Mouse (Mus musculus): ENCODE measurements around the gene Ptprn2.

Gene Ptprn2

DNA sequence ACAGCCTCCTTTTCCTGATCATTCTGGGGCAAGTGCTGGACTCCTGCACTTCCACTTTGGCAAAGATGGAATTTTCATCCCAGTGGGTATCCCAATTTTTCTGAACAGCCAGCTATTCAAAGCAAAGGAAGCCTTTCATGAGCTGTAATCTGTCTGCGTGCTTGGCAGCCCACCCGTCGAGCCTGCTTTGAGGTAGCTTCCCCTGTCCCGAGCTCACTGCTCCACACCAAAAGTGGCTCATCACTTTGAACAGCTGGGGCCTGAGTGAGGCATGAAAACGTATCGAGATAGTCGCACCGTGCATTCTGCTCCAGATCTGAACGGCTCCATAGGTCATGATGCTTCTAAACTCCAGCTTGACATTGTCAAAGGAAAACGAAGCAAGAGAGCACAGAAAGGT lies 503.6 kb downstream of the Ptprn2 start:
- CTCF ChIA-PET, result no interaction called here

DNA sequence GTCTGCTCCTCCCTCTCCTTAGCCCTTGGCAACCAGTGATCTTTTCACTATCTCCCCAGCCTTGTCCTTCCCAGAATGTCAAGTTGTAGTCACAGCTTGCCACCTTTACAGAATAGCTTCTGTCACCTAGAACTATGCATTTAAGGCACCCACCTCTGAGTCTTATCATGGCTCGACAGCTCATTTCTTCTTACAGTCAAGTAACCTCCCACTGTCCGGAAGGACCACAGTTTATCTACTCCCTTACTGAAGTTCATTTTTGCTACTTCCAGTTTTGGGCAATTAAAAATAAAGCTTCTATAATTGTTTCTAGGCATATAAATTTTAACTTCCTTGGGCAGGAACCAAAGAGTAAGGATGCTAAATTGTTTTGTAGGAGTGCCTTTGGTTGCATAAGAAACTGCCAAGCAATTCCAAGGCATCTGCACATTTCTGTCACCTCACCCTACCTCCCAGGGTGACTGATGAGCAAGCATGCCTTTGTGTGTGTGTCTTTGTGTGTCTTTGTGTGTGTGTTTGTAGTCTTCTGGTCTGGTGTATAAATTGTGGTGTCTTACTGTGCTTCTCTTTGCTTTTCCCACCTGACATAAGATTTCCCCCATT lies 516.1 kb downstream of the Ptprn2 start:
- CTCF ChIA-PET, result no interaction called here

- CTCF ChIA-PET, result no interaction called here
These were observed 531.5 kb downstream of the Ptprn2 start for GRCm38 (mm10) chr12:117016753-117017595.

- CTCF ChIA-PET, result no interaction called here
These were observed 532.4 kb downstream of the Ptprn2 start for GRCm38 (mm10) chr12:117017912-117018311.

- CTCF ChIA-PET, result no interaction called here
These were observed 537.7 kb downstream of the Ptprn2 start for GRCm38 (mm10) chr12:117023235-117023634.

- CTCF ChIA-PET, result no interaction called here
These were observed 539.4 kb downstream of the Ptprn2 start for GRCm38 (mm10) chr12:117024916-117025315.

DNA sequence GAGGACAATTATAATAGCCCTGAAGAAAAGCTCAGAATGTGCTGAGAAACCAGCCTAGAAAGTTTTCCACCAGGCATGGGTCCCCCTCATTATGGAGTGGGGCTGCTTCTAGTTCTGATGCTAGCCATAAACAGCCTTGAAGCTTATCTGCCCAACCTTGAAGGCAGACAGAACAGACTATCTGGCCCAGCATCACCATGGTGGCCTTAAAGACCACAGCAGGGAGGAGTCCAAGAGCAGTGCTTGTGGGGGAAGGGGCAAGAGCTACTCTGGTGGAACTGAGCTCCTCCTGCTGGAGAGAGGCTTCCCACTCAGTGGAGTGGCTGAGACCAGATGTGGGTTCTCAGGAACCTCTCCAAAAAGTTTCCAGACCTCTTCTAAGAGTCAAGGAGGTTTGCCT lies 540.2 kb downstream of the Ptprn2 start:
- CTCF ChIA-PET, result no interaction called here

GRCm38 (mm10) chr12:117027351-117027750 lies 541.8 kb downstream of the Ptprn2 start:
- CTCF ChIA-PET, result no interaction called here

DNA sequence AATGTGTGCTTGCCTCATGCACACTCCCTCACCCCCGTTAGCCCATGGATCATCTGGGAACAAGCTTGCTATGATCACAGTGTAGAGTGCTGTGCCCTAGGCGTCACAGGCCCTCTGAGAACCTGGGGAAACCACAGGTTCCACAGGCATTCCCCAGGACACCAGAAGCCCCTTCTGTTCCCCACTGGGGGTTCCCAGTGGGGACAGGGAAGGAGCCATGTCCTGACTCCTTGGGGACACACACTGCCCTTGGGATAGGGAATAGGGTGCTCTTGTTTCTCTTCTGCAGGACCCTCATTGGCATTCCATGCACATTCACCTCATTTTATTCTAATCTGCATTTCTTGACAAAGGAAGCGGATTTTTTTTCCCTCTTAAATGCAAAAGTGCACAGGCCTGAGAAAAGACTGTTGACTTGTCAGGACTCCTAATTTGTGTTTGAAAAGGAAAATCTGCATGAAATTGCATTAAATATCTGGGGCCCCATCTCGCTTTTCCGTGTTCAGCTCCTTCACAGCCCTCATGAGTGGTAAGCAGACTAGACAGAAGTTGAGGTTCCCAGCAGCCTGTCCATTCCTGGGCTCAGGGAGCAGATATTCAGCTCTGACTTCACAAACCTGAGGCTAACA lies 542.9 kb downstream of the Ptprn2 start:
- CTCF ChIA-PET, result no interaction called here

DNA sequence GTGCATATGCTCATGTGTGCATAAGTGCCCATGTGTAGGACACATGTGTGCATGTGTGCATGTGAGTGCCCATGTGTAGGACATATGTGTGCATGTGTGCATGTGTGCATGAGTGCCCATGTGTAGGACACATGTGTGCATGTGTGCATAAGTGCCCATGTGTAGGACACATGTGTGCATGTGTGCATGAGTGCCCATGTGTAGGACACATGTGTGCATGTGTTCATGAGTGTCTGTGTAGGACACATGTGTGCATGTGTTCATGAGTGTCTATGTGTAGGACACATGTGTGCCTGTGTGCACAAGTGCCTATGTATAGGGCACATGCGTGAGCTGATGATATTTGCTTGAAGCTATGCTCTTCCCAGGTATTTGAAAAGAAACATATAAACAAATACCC lies 547.7 kb downstream of the Ptprn2 start:
- CTCF ChIA-PET, result no interaction called here

DNA sequence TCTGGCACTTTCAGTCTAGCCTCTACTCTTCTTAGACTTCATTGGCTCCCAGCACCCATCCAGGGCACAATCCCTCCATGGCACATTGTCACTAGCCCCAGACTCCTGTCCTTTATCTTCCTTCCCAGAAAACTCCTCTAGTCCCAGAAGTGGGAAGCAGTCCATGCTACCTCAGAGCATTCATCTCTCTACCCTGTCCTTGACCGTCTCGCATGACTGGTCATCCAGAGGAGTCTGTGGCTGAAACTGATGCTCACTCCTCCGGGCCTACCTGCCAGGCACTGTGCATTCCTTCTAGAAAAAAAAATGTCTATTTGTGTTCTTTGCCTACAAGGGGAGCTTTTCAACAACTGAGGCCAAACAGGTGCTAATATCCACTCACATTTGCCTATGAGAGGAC lies 549.0 kb downstream of the Ptprn2 start:
- CTCF ChIA-PET, result no interaction called here

- CTCF ChIA-PET, result no interaction called here
These were observed 549.7 kb downstream of the Ptprn2 start for GRCm38 (mm10) chr12:117035243-117035642.

GRCm38 (mm10) chr12:117039411-117039810 lies 553.9 kb downstream of the Ptprn2 start:
- CTCF ChIA-PET, result no interaction called here

DNA sequence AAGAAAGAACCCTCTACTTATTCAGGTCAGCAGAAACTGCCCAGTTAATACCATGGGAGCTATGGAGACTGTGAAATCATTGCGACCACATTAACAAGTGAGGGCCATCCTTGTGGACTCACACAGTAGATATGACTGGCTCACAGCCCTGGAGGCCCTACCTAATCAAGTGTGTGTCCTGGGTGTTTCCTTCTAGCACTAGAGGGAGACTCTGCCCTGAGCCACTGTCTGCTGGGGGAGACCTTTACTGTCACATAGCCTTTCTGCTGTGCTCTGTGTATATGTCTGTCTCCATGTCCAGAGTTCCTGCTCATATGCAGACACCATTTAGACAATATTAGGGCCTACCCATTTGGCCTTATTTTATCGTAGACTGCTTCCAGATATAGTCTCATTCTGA lies 555.9 kb downstream of the Ptprn2 start:
- CTCF ChIA-PET, result no interaction called here

DNA sequence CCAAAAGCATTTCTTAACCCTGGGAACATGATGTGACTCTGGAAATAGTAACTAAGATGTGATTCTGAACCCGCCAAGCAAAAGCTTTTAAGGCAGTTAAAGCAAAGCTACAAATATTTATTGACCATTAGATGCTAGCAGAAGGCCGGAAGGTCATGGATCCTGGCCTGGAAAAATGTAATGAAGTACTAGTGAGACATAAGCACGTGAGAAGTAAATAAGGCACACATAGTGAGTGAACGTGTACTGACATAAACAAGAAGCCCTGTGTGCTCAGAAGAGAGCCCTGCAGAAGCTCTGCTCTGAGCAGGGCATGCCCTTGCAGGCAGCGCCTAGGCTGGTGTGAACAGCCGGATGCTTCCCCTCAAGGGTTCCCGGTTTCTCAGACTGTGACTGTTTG lies 557.2 kb downstream of the Ptprn2 start:
- CTCF ChIA-PET, result no interaction called here

DNA sequence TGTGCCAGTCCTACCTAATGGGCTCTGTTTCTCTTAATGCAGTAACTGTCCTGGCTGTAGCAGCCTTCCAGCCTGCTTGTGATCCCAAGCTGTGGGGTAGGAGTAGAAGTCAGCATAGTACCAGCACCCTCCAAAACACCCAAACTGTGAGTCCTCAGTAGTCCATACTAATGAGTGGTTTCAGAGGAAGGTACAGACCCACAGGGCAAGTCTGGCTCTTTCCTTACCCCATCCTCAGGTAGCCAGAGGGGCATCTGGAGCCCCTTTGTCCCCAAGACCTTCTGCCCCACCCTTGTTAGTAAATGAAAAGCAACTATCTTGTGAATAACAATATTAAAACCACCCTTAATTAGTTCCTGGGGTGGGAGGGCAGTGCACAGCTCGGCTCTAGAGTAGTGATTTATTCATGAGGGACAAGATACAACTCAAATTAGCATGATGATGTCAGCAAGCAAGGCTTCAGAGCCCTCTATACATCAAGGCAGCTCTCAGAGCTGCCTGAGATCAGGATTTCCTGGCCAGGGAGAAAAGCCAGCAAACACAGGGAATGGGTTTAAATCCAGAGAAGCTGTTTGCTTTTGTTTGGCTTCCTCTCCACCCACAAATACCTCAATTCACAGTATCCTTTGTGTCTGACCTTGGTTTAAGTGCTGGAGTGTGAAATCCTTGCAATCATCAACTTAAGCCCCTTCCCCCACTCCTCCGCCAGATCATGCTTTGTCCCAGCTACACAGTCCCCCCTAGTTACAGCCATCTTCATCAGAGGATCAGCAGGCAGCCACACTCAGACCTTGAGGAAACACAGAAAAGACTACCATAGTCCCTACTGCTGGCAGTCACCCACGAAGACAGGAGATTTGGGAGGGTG lies 562.1 kb downstream of the Ptprn2 start:
- CTCF ChIA-PET, result no interaction called here

DNA sequence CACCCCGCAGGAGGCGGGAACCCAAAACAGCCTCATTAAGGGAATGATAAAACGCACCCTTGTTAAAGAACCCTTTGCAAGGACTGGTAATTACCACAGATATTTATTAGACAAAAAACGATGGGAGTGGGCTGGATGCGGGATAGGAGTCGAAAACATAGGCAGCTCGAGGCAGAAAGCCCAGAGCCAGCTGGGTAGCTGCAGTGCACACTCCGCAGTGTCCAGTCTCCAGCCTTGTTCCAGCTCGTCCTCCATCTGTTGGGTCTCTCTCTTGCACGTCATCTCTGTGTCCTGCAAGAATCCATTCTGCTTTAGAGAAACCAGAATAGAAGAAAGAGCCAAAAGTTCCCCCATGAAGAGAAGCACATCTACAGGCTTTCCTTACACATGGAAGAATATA lies 564.3 kb downstream of the Ptprn2 start:
- CTCF ChIA-PET, result no interaction called here

GRCm38 (mm10) chr12:117053223-117053850 lies 567.8 kb downstream of the Ptprn2 start:
- CTCF ChIA-PET, result no interaction called here

GRCm38 (mm10) chr12:117053851-117054769 lies 568.6 kb downstream of the Ptprn2 start:
- CTCF ChIA-PET, result no interaction called here

- CTCF ChIA-PET, result no interaction called here
These were observed 569.5 kb downstream of the Ptprn2 start for GRCm38 (mm10) chr12:117054925-117055570.
